Comparison of ENCODE assay signal across 13 mouse cellular contexts in genomic region chr16:91442446-91442845, GRCm38 (mm10). TPM values are rescaled to one million over a fixed set of nuclear protein-coding genes. Genes with fewer than 3 reads are reported as not detected.
A peak's percentile ranks its signal among the peaks of the same experiment; 100 is the strongest.
DNase-seq lines count a peak whose midpoint lies in the region; ATAC-seq and TF ChIP-seq lines count a peak whose summit lies in the region.
"Had no signal": no experiment of that assay in that cellular context is flagged by ENCODE, and none has a peak within 500 bp of the region (broad histone marks: within the 10 kb centered on the region; RNA-seq: fewer than 3 reads in every experiment).

No protein-coding gene starts in this region.

- no peaks in the 10 kb centered on the region for H3K9me3 ChIP-seq in intestine, embryonic 15.5 days
- no peaks in the 10 kb centered on the region for H3K9me3 ChIP-seq in intestine, postnatal 0 days (ENCODE audit: control insufficient read depth)
- H3K9me3 ChIP-seq in G1E (replicated peaks) = peaks cover 9% of the 10 kb centered on the region
- H3K9me3 ChIP-seq: midbrain, embryonic 15.5 days had no signal

- no peak overlapping the region for H3K4me2 ChIP-seq in intestine, embryonic 15.5 days (replicated peaks)
- no peak overlapping the region for H3K4me2 ChIP-seq in intestine, postnatal 0 days (replicated peaks; ENCODE audit: low read depth)
- H3K4me2 ChIP-seq: midbrain, embryonic 15.5 days had no signal

- no peak for DNase-seq in G1E (ENCODE audit: low spot score)
- peak; percentile 9 to 37 for DNase-seq in right cerebral cortex, postnatal 36 days (ENCODE audit: low spot score in 2 of 2)
- DNase-seq in embryo, embryonic 11 days = no peak
- no peak for DNase-seq in gastrocnemius, postnatal 4 days (ENCODE audit: low spot score in 2 of 2)
- DNase-seq in embryo, embryonic 9.5 days (ENCODE audit: extremely low spot score) = no peak
- DNase-seq: adrenal gland, postnatal 10 days; gastrocnemius, postnatal 10 days; kidney, adult 11 months had no signal

- H3K36me3 ChIP-seq in intestine, embryonic 15.5 days = no peaks in the 10 kb centered on the region
- H3K36me3 ChIP-seq in intestine, postnatal 0 days (ENCODE audit: control insufficient read depth, insufficient read depth) = no peaks in the 10 kb centered on the region
- peaks cover 5% of the 10 kb centered on the region for H3K36me3 ChIP-seq in G1E (replicated peaks)
- H3K36me3 ChIP-seq: midbrain, embryonic 15.5 days had no signal

- no peak for TF ChIP-seq CTCF in intestine, postnatal 0 days (IDR thresholded peaks at IDR 0.05; ENCODE audit: low read depth)
- TF ChIP-seq CTCF in G1E (IDR thresholded peaks at IDR 0.05; ENCODE audit: low read depth, low read length) = no peak

- 0 out of 2 replicates have a peak, but pooled peaks have one; percentile 56 for ATAC-seq in intestine, embryonic 15.5 days
- ATAC-seq in intestine, postnatal 0 days = no peak
- ATAC-seq in G1E (ENCODE audit: extremely low read depth, insufficient number of reproducible peaks, low FRiP score, poor library complexity, severe bottlenecking) = peak; percentile 17
- peak; percentile 64 for ATAC-seq in inflammation-experienced regulatory T-cells, adult 6 months
- ATAC-seq: midbrain, embryonic 15.5 days had no signal

- H3K4me1 ChIP-seq in intestine, embryonic 15.5 days (replicated peaks) = peaks cover 2% of the 10 kb centered on the region; the same call in 1 of the 2 replicates
- H3K4me1 ChIP-seq in intestine, postnatal 0 days (replicated peaks; ENCODE audit: control insufficient read depth, insufficient read depth, low read length) = no peaks in the 10 kb centered on the region
- H3K4me1 ChIP-seq in G1E (ENCODE audit: insufficient read depth, low read depth, low read length) = peaks cover 84% of the 10 kb centered on the region
- H3K4me1 ChIP-seq: midbrain, embryonic 15.5 days had no signal

- no peaks in the 10 kb centered on the region for H3K27me3 ChIP-seq in intestine, embryonic 15.5 days (replicated peaks)
- no peaks in the 10 kb centered on the region for H3K27me3 ChIP-seq in intestine, postnatal 0 days (replicated peaks; ENCODE audit: control insufficient read depth, insufficient read depth, low read length)
- H3K27me3 ChIP-seq in G1E (ENCODE audit: insufficient read depth, low read length) = no peaks in the 10 kb centered on the region
- H3K27me3 ChIP-seq: midbrain, embryonic 15.5 days had no signal

- H3K27ac ChIP-seq in intestine, embryonic 15.5 days = no peak overlapping the region
- H3K27ac ChIP-seq in intestine, postnatal 0 days (ENCODE audit: low read depth, low read length) = no peak overlapping the region; the same call in 1 of the 2 replicates
- H3K27ac ChIP-seq: midbrain, embryonic 15.5 days had no signal

- no peak overlapping the region for H3K9ac ChIP-seq in intestine, embryonic 15.5 days
- H3K9ac ChIP-seq in intestine, postnatal 0 days (ENCODE audit: low read depth, low read length) = no peak overlapping the region
- H3K9ac ChIP-seq: midbrain, embryonic 15.5 days had no signal

- no peak overlapping the region for H3K4me3 ChIP-seq in intestine, embryonic 15.5 days (replicated peaks)
- H3K4me3 ChIP-seq in intestine, postnatal 0 days (ENCODE audit: low read depth, low read length) = no peak overlapping the region
- peak overlapping the region; percentile 34; the same call in 1 of the 2 replicates for H3K4me3 ChIP-seq in G1E (ENCODE audit: low read depth, low read length)
- H3K4me3 ChIP-seq: midbrain, embryonic 15.5 days had no signal

- 63% methylated on average over 4 of the region's 4 CpGs for WGBS in intestine, embryonic 15.5 days
- 69% methylated on average over 4 of the region's 4 CpGs for WGBS in intestine, postnatal 0 days

RNA-seq across cellular contexts. Expression of gene Il10rb, which starts 36.5 kb away (rescaled TPM):
- polyA plus RNA-seq in intestine, embryonic 15.5 days (2015; fragmentation: Nextera tagmentation; extraction: Ambion mirVana) = 64.8 and 74.4 TPM in 2 replicates
- 123 and 124 TPM in 2 replicates for polyA plus RNA-seq in intestine, postnatal 0 days (2015; fragmentation: Nextera tagmentation; extraction: Ambion mirVana)
- 137 and 144 TPM in 2 replicates for total RNA-seq in G1E (2014; fragmentation: Nextera tagmentation)
- total RNA-seq in G1E (2017) = 87.8 and 101 TPM in 2 replicates
- 16.7 and 18.3 TPM in 2 replicates for polyA plus RNA-seq in G1E (2012)
- 100 to 1,000 TPM in 2 of 3 experiments, 10 to 100 TPM in 1; 95.7 to 124 (median 113) TPM for polyA plus RNA-seq in inflammation-experienced regulatory T-cells, adult 6 months (2017; shearing (Covaris generic))
- total RNA-seq in gastrocnemius, postnatal 4 days (2021) = 10 to 100 TPM; 26.3 to 27.4 TPM

RNA-seq across cellular contexts. Expression of gene Ifnar1, which starts 42.6 kb away (rescaled TPM):
- polyA plus RNA-seq in intestine, embryonic 15.5 days (2015; fragmentation: Nextera tagmentation; extraction: Ambion mirVana) = 40.1 and 42.0 TPM in 2 replicates
- 18.2 and 21.6 TPM in 2 replicates for polyA plus RNA-seq in intestine, postnatal 0 days (2015; fragmentation: Nextera tagmentation; extraction: Ambion mirVana)
- total RNA-seq in G1E (2014; fragmentation: Nextera tagmentation) (73.0 and 103 TPM in 2 replicates), G1E (2017) (65.5 and 72.3 TPM in 2 replicates)
- polyA plus RNA-seq in G1E (2012) = 15.1 and 16.2 TPM in 2 replicates
- 10 to 100 TPM; 61.2 to 75.3 (median 62.6) TPM for polyA plus RNA-seq in inflammation-experienced regulatory T-cells, adult 6 months (2017; shearing (Covaris generic))
- total RNA-seq in gastrocnemius, postnatal 4 days (2021) = 10 to 100 TPM; 61.8 to 63.4 TPM

RNA-seq across cellular contexts. Expression of gene Gm21970, which starts 50.9 kb away (rescaled TPM):
- polyA plus RNA-seq in intestine, embryonic 15.5 days (2015; fragmentation: Nextera tagmentation; extraction: Ambion mirVana) = not detected in 2 replicates
- not detected in 2 replicates for polyA plus RNA-seq in intestine, postnatal 0 days (2015; fragmentation: Nextera tagmentation; extraction: Ambion mirVana)
- total RNA-seq in G1E (2014; fragmentation: Nextera tagmentation) (8.9 and 18.1 TPM in 2 replicates), G1E (2017) (not detected in 2 replicates)
- polyA plus RNA-seq in G1E (2012) = not detected in 2 replicates
- polyA plus RNA-seq in inflammation-experienced regulatory T-cells, adult 6 months (2017; shearing (Covaris generic)) = 1 to 10 TPM in 1 of 3 experiments, not detected in 2; 2.6 TPM
- not detected for total RNA-seq in gastrocnemius, postnatal 4 days (2021)
- total RNA-seq: adrenal gland, postnatal 10 days; gastrocnemius, postnatal 10 days had no signal
- polyA plus RNA-seq: limb, embryonic 11.5 days; midbrain, embryonic 15.5 days had no signal

Comparison
In these comparisons a context has a peak if more than half of its experiments do, and no peak if none do; other contexts are left out.
1. DNase-seq: peak in right cerebral cortex, postnatal 36 days (2 of 2); none in G1E (single experiment), embryo, embryonic 11 days (single experiment), gastrocnemius, postnatal 4 days (0 of 2) and embryo, embryonic 9.5 days (single experiment).